Mouse (Mus musculus) G1E (cell line): ENCODE results near the gene Sct.

Source experiments
- CTCF ChIP-seq: IDR thresholded peaks from 2 replicates; pipeline ENCODE4 v1.5.1; 2012; ENCODE audit warnings: low read depth, low read length, inconsistent platforms, mixed read lengths
- GATA1 ChIP-seq: IDR thresholded peaks from 2 replicates; pipeline ENCODE4 v1.6.1; 2012; ENCODE audit warnings: borderline replicate concordance, low read length, inconsistent platforms, mixed read lengths

GRCm38 (mm10) chr7:141315076-141315475 is 36.1 kb upstream of the Sct start:
- TF ChIP-seq CTCF (no peak), GATA1 (no peak)
